Mouse (Mus musculus) midbrain, embryonic 11.5 days (tissue): ENCODE data around the gene Il17f. TPM values are rescaled to one million over a fixed set of nuclear protein-coding genes. Genes with fewer than 3 reads are reported as not detected.
A peak's percentile ranks its signal among the peaks of the same experiment; 100 is the strongest.
"Not testable (repeated sequence)": the region's sequence is repeated elsewhere in the genome, so short reads cannot be mapped to it uniquely, and the experiment has no call there.

Experiments
- ATAC-seq: fragments of 200-750 bp; cut with Nextera tagmentation; 2 replicates; pipeline ENCODE4 v1.8.0; 2017; ENCODE audit warnings: moderate TSS enrichment, moderate library complexity; ENCODE audit not compliant: low FRiP score
- DNase-seq: peaks from one replicate; pipeline ENCODE4 v3.0.0; 2015; ENCODE audit warnings: low spot score; ENCODE audit errors: missing footprints
- H3K27ac ChIP-seq: fragments of 300-500 bp; sonication (generic); 2 replicates; pipeline ENCODE4 v1.5.1; 2014; ENCODE audit warnings: low read depth, low read length
- H3K27me3 ChIP-seq: fragments of 300-500 bp; sonication (generic); 2 replicates; pipeline ENCODE4 v1.6.1; 2014; ENCODE audit warnings: mild to moderate bottlenecking, low read length, moderate library complexity, mixed read lengths; ENCODE audit not compliant: control insufficient read depth, insufficient read depth
- H3K36me3 ChIP-seq: fragments of 300-500 bp; sonication (generic); 2 replicates; pipeline ENCODE4 v1.6.1; 2014; ENCODE audit warnings: mild to moderate bottlenecking, low read length, moderate library complexity, mixed read lengths; ENCODE audit not compliant: control insufficient read depth, insufficient read depth
- H3K4me1 ChIP-seq: fragments of 300-500 bp; sonication (generic); 2 replicates; pipeline ENCODE4 v1.6.1; 2014; ENCODE audit warnings: low read length; ENCODE audit not compliant: control insufficient read depth, insufficient read depth
- H3K4me2 ChIP-seq: fragments of 300-500 bp; sonication (generic); 2 replicates; pipeline ENCODE4 v1.6.1; 2014; ENCODE audit warnings: mild to moderate bottlenecking, moderate library complexity
- H3K4me3 ChIP-seq: fragments of 300-500 bp; sonication (generic); 2 replicates; pipeline ENCODE4 v1.5.1; 2014; ENCODE audit warnings: low read depth, low read length
- H3K9ac ChIP-seq: fragments of 300-500 bp; sonication (generic); 2 replicates; pipeline ENCODE4 v1.6.1; 2014; ENCODE audit warnings: low read length
- H3K9me3 ChIP-seq: fragments of 300-500 bp; sonication (generic); 2 replicates; pipeline ENCODE4 v1.6.1; 2016; ENCODE audit warnings: low read length; ENCODE audit not compliant: control insufficient read depth
- WGBS: fragments of 180-500 bp; shearing (Covaris S2); extraction: QIAGEN DNeasy Blood & Tissue Kit; methylation state at CpG from one replicate; pipeline ENCODE4 v1.1.7; 2014; 5-methylcytosine and 5-hydroxymethylcytosine counted together
- polyA plus RNA-seq: library from polyadenylated mRNA; unstranded; fragments of >200 nt; fragmentation: Nextera tagmentation; extraction: Ambion mirVana; gene quantifications from 2 replicates; pipeline ENCODE4 v1.2.1, GENCODE M21; 2014

The Il17f gene
- polyA plus RNA-seq, 1 experiment from 2014 or later, result not detected

GRCm38 (mm10) chr1:20795178-20795577, 4.8 kb upstream of the Il17f start:
- WGBS, result 94% methylated on average over 5 of the region's 5 CpGs
- ATAC-seq, result no peak
- H3K27me3 ChIP-seq, result no peaks in the 10 kb centered on the region
- no peaks in the 10 kb centered on the region for H3K4me1 ChIP-seq
- H3K36me3 ChIP-seq, result 0 out of 2 replicates have a peak, but pooled peaks cover 2% of the 10 kb centered on the region
- H3K9ac ChIP-seq, result no peak overlapping the region
- H3K4me2 ChIP-seq, result no peak overlapping the region
- no peak overlapping the region for H3K4me3 ChIP-seq
- H3K27ac ChIP-seq, result no peak overlapping the region
- DNase-seq, result no peak
- H3K9me3 ChIP-seq, result no peaks in the 10 kb centered on the region

DNA sequence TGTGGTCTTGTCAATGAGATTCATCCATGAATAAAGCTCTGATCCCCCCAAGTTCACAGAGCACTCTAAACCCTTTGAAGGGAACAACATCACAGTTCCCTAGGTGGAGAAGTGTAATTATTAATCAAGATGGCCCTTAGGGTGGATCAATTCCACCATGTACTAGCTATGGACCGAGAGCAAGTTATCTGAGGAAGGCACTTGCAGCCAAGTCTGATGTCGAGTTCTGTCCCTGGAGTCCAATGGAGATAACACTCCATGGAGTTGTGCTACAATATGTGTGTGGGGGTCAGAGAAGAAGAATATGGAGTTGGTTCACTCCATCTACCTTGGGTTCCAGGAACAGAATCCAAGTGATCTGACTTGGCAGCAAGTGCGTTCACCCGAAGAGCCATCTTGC, 4.3 kb upstream of the Il17f start:
- H3K27me3 ChIP-seq, result no peaks in the 10 kb centered on the region
- no peak overlapping the region for H3K27ac ChIP-seq
- ATAC-seq (no peak), DNase-seq (no peak)
- 92% methylated on average over 4 of the region's 4 CpGs for WGBS
- no peak overlapping the region for H3K4me3 ChIP-seq
- H3K4me1 ChIP-seq, result no peaks in the 10 kb centered on the region
- H3K36me3 ChIP-seq, result 0 out of 2 replicates have a peak, but pooled peaks cover 2% of the 10 kb centered on the region
- H3K9me3 ChIP-seq, result no peaks in the 10 kb centered on the region
- no peak overlapping the region for H3K9ac ChIP-seq
- H3K4me2 ChIP-seq, result no peak overlapping the region

DNA sequence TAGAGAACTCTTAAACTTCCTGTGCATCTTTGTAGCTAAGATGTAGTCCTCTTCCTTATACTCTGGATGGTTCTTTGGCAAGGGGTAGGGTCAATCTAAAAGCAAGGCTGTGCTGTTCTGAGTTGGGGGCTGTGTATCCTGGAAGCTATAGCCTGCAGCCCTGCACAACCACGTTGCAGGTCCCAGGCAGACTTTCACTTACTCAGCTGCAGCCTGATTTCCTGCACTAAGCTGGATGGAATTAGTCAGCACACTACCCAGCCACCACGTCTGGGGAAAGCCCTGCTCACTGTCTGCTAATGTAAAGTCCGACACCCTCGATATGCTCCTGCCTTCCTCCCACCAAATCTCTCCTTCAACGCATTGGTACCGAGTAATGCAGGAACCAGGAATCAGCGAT, 997 bp upstream of the Il17f start:
- DNase-seq, result peak; percentile 64
- Histone ChIP-seq H3K36me3 (no peaks in the 10 kb centered on the region), H3K27me3 (no peaks in the 10 kb centered on the region), H3K9ac (no peak overlapping the region), H3K4me2 (no peak overlapping the region), H3K4me3 (no peak overlapping the region), H3K27ac (no peak overlapping the region), H3K9me3 (no peaks in the 10 kb centered on the region), H3K4me1 (no peaks in the 10 kb centered on the region)
- no peak for ATAC-seq
- 77% methylated on average over 7 of the region's 7 CpGs for WGBS

DNA sequence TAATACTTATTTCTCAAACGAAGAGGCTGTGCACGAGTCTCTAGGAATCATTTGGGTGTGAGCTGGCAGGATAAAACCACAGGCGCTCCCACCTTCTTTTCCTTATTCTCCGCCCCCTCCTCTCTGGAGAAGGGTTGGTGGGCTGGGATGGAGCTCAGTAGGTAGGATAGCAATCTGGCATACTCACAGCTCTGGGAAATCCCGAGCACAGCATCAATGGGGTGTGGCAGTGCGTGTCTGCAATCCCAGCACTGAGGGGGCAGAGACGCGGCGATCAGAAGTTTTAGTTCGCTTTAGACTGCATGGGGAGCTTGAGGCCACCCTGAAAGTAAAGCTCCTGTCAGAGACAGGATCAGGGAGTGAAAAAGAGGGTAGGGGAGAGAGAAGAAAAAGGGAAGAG, 2.0 kb downstream of the Il17f start:
- 36% methylated on average over 10 of the region's 10 CpGs for WGBS
- no peaks in the 10 kb centered on the region for H3K4me1 ChIP-seq
- no peak for ATAC-seq

GRCm38 (mm10) chr1:20787046-20787445, 3.4 kb downstream of the Il17f start:
- no peaks in the 10 kb centered on the region for H3K9me3 ChIP-seq
- H3K9ac ChIP-seq, result no peak overlapping the region
- H3K36me3 ChIP-seq, result no peaks in the 10 kb centered on the region
- no peak overlapping the region for H3K4me3 ChIP-seq
- no peak overlapping the region for H3K27ac ChIP-seq
- 56% methylated on average over 8 of the region's 8 CpGs for WGBS
- DNase-seq (peak; percentile 39), ATAC-seq (no peak)
- no peaks in the 10 kb centered on the region for H3K4me1 ChIP-seq
- H3K27me3 ChIP-seq, result no peaks in the 10 kb centered on the region
- no peak overlapping the region for H3K4me2 ChIP-seq

More for the DNA sequence above, 2.0 kb downstream of the Il17f start:
- Histone ChIP-seq H3K9me3 (no peaks in the 10 kb centered on the region), H3K4me3 (no peak overlapping the region), H3K27ac (no peak overlapping the region), H3K4me2 (no peak overlapping the region), H3K9ac (no peak overlapping the region), H3K27me3 (no peaks in the 10 kb centered on the region), H3K36me3 (no peaks in the 10 kb centered on the region)
- peak; percentile 73 for DNase-seq

- H3K4me1 ChIP-seq, result no peaks in the 10 kb centered on the region
Observed at GRCm38 (mm10) chr1:20778366-20778765, 12.1 kb downstream of the Il17f start.

GRCm38 (mm10) chr1:20774026-20774730, 16.2 kb downstream of the Il17f start:
- 87% methylated on average over 4 of the region's 4 CpGs for WGBS
- H3K9me3 ChIP-seq, result not testable (repeated sequence)

More at GRCm38 (mm10) chr1:20778366-20778765, 12.1 kb downstream of the Il17f start:
- Histone ChIP-seq H3K36me3 (no peaks in the 10 kb centered on the region), H3K27ac (no peak overlapping the region), H3K27me3 (no peaks in the 10 kb centered on the region), H3K9me3 (peaks cover 2% of the 10 kb centered on the region; the same call in 1 of the 2 replicates), H3K4me3 (no peak overlapping the region), H3K9ac (no peak overlapping the region), H3K4me2 (no peak overlapping the region)
- no peak for ATAC-seq
- DNase-seq, result peak; percentile 77
- WGBS, result 85% methylated on average over 2 of the region's 2 CpGs

DNA sequence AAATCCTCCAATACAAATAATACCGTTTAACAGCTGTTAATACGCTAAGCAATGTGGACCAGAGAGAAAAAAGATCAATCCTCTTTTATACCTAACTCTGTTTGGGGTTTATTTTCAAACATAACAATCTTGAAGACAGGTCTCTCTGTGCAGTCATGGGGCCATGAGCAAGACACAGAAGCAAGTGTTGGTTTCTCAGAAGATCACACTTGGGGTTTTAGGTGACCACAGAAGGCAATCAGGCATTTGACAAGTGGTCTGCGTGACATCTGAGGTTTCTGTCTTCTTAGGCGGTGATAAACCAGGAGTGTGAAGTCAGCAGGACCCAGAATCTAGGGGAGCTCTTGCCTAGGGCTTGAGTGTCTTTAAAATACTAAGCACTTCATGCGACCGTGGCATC, 23.9 kb downstream of the Il17f start:
- no peak for DNase-seq
- no peak for ATAC-seq
- H3K9me3 ChIP-seq, result no peaks in the 10 kb centered on the region
- no peak overlapping the region for H3K27ac ChIP-seq
- no peaks in the 10 kb centered on the region for H3K4me1 ChIP-seq
- WGBS, result 86% methylated on average over 6 of the region's 6 CpGs
- no peaks in the 10 kb centered on the region for H3K36me3 ChIP-seq
- no peaks in the 10 kb centered on the region for H3K27me3 ChIP-seq
- H3K4me3 ChIP-seq, result no peak overlapping the region
- H3K4me2 ChIP-seq, result no peak overlapping the region
- no peak overlapping the region for H3K9ac ChIP-seq

More at GRCm38 (mm10) chr1:20774026-20774730, 16.2 kb downstream of the Il17f start:
- H3K4me3 ChIP-seq, H3K9ac ChIP-seq, H3K4me1 ChIP-seq, H3K4me2 ChIP-seq, ATAC-seq, H3K36me3 ChIP-seq, H3K27ac ChIP-seq, H3K27me3 ChIP-seq: not testable (repeated sequence)
- peak; percentile 8 for DNase-seq

DNA sequence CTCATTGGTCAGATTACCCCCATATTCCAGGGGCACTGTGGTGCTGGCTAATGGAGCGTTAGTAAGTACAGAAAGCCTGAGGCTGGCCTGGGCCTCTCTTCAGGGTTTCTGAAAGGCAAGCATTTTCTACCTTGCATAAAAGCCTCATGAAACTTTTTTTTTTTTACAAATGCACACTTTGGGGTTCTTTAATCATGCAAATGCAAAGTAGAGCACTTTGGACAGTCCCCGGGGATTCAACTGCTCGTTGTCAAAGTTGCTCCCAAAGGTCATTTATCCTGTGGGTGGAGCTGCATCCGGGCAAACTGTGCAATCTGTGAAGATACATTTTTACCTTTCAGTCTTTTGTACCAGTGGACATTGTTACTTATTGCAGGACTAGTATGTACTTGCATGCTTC, 29.0 kb downstream of the Il17f start:
- Histone ChIP-seq H3K36me3 (no peaks in the 10 kb centered on the region), H3K9ac (no peak overlapping the region), H3K4me1 (no peaks in the 10 kb centered on the region), H3K27me3 (no peaks in the 10 kb centered on the region), H3K4me3 (no peak overlapping the region), H3K4me2 (no peak overlapping the region), H3K27ac (no peak overlapping the region), H3K9me3 (no peaks in the 10 kb centered on the region)
- DNase-seq (peak; percentile 65), ATAC-seq (no peak)
- WGBS, result 78% methylated on average over 4 of the region's 4 CpGs
